Comparison of ENCODE assay signal across 8 mouse cellular contexts in the genomic region with DNA sequence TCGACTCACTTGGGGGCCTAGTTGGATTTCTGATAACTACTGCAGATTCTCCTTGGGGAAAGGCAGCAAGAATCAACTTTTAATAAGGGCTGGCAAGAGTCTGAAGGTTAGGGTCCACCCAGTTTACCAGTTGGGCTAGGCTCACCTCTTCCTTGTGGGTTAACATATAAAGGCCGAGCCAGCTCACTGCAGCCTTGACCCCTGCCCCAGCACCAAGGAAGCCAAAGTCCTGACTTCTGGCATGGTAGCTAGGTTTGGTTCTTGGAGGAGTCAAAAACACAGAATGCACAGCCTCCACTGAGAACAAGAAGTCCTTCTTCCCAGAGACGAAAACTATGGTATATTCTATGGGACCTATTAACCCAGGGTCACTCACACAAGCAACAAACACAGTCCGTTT. TPM values are rescaled to one million over a fixed set of nuclear protein-coding genes. Genes with fewer than 3 reads are reported as not detected.
DNase-seq lines count a peak whose midpoint lies in the region; ATAC-seq and TF ChIP-seq lines count a peak whose summit lies in the region.

No protein-coding gene starts in this region.

- peak overlapping the region in 1 of 2 experiments; percentile 53; a peak in 2 of 4 replicates for H3K27ac ChIP-seq in heart, embryonic 14.5 days (replicated peaks in 1 of 2; ENCODE audit: control insufficient read depth in 1 of 2, insufficient read depth in 1 of 2, low read depth in 2 of 2, low read length in 2 of 2)
- peak overlapping the region; percentile 18 for H3K27ac ChIP-seq in ES-Bruce4 (ENCODE audit: insufficient read depth, low read length)
- H3K27ac ChIP-seq in forebrain, embryonic 14.5 days (ENCODE audit: low read depth, low read length), result no peak overlapping the region
- peak overlapping the region; percentile 45; the same call in 1 of the 2 replicates for H3K27ac ChIP-seq in limb, embryonic 13.5 days

- no peak overlapping the region for H3K9ac ChIP-seq in heart, embryonic 14.5 days (ENCODE audit: low read length)
- H3K9ac ChIP-seq in ES-Bruce4 (ENCODE audit: low read depth, poor library complexity, severe bottlenecking), result peak overlapping the region; percentile 57
- peak overlapping the region; percentile 82 for H3K9ac ChIP-seq in forebrain, embryonic 14.5 days (ENCODE audit: low read length)
- H3K9ac ChIP-seq in limb, embryonic 13.5 days, result peak overlapping the region; percentile 86; the same call in 1 of the 2 replicates

- intact Hi-C loops in heart, postnatal 10 days (cut with DNase I), result no loop called here
- intact Hi-C loops in gastrocnemius, postnatal 14 days (cut with DNase I; ENCODE audit: low total_unique reads), result no loop called here

- no peak for DNase-seq in heart, postnatal 10 days
- DNase-seq in forebrain, embryonic 14.5 days (ENCODE audit: low spot score), result no peak
- no peak for DNase-seq in urinary bladder, postnatal 14 days (ENCODE audit: low spot score)
- no peak for DNase-seq in gastrocnemius, postnatal 14 days
- DNase-seq in adrenal gland, adult 18-20 months (ENCODE audit: low spot score in 2 of 2), result no peak

- H3K36me3 ChIP-seq in heart, embryonic 14.5 days (ENCODE audit: control insufficient read depth, insufficient read depth, low read length), result peaks cover 35% of the 10 kb centered on the region
- peaks cover 18% of the 10 kb centered on the region for H3K36me3 ChIP-seq in ES-Bruce4 (ENCODE audit: control insufficient read depth, insufficient read depth, low read length, poor library complexity, severe bottlenecking)
- H3K36me3 ChIP-seq in forebrain, embryonic 14.5 days (ENCODE audit: control insufficient read depth, insufficient read depth, low read length), result peaks cover 31% of the 10 kb centered on the region
- peaks cover 37% of the 10 kb centered on the region for H3K36me3 ChIP-seq in limb, embryonic 13.5 days

- H3K4me2 ChIP-seq in heart, embryonic 14.5 days (ENCODE audit: low read length), result peak overlapping the region; percentile 93
- peak overlapping the region; percentile 98 for H3K4me2 ChIP-seq in forebrain, embryonic 14.5 days (ENCODE audit: low read length)
- H3K4me2 ChIP-seq in limb, embryonic 13.5 days (replicated peaks), result peak overlapping the region; percentile 99

- H3K4me1 ChIP-seq in heart, embryonic 14.5 days (ENCODE audit: control insufficient read depth in 2 of 2, insufficient read depth in 2 of 2, low read length in 2 of 2), result peaks cover 7 to 17% of the 10 kb centered on the region in 2 experiments
- peaks cover 2% of the 10 kb centered on the region for H3K4me1 ChIP-seq in ES-Bruce4 (ENCODE audit: control insufficient read depth, insufficient read depth, low read length)
- peaks cover 6% of the 10 kb centered on the region for H3K4me1 ChIP-seq in forebrain, embryonic 14.5 days (ENCODE audit: control insufficient read depth, insufficient read depth, low read length)
- peaks cover 20% of the 10 kb centered on the region for H3K4me1 ChIP-seq in limb, embryonic 13.5 days

- no peak for TF ChIP-seq CTCF in ES-Bruce4 (IDR thresholded peaks at IDR 0.05; ENCODE audit: low read depth, low read length)

- H3K9me3 ChIP-seq in heart, embryonic 14.5 days (ENCODE audit: control insufficient read depth, low read length), result no peaks in the 10 kb centered on the region
- no peaks in the 10 kb centered on the region for H3K9me3 ChIP-seq in ES-Bruce4 (replicated peaks; ENCODE audit: control insufficient read depth, insufficient read depth, low read length, poor library complexity, severe bottlenecking)
- H3K9me3 ChIP-seq in forebrain, embryonic 14.5 days (replicated peaks; ENCODE audit: control insufficient read depth, low read length), result no peaks in the 10 kb centered on the region
- H3K9me3 ChIP-seq in limb, embryonic 13.5 days, result no peaks in the 10 kb centered on the region

- ATAC-seq in heart, embryonic 14.5 days (ENCODE audit: insufficient number of reproducible peaks, insufficient read depth, low FRiP score, low read depth), result no peak
- no peak for ATAC-seq in forebrain, embryonic 14.5 days
- no peak for ATAC-seq in limb, embryonic 13.5 days (ENCODE audit: low FRiP score, low read depth)

- no peak for TF ChIP-seq POLR2A in ES-Bruce4 (IDR thresholded peaks at IDR 0.05; ENCODE audit: insufficient read depth, low read length)

- H3K4me3 ChIP-seq in heart, embryonic 14.5 days (ENCODE audit: control insufficient read depth in 1 of 2, insufficient read depth in 1 of 2, low read depth in 1 of 2, low read length in 2 of 2), result no peak overlapping the region
- no peak overlapping the region for H3K4me3 ChIP-seq in ES-Bruce4 (ENCODE audit: low read depth, low read length)
- no peak overlapping the region for H3K4me3 ChIP-seq in forebrain, embryonic 14.5 days (ENCODE audit: low read depth, low read length)
- H3K4me3 ChIP-seq in limb, embryonic 13.5 days, result peak overlapping the region; percentile 67; the same call in 1 of the 2 replicates

- 64% methylated on average over 4 of the region's 4 CpGs for whole genome bisulfite sequencing in heart, embryonic 14.5 days
- 74% methylated on average over 4 of the region's 4 CpGs for WGBS in forebrain, embryonic 14.5 days
- WGBS in limb, embryonic 13.5 days, result 49% methylated on average over 4 of the region's 4 CpGs

- H3K27me3 ChIP-seq in heart, embryonic 14.5 days (ENCODE audit: control insufficient read depth, insufficient read depth, low read length), result no peaks in the 10 kb centered on the region
- H3K27me3 ChIP-seq in ES-Bruce4 (ENCODE audit: control insufficient read depth, insufficient read depth, low read length, poor library complexity, severe bottlenecking), result no peaks in the 10 kb centered on the region
- H3K27me3 ChIP-seq in forebrain, embryonic 14.5 days (replicated peaks; ENCODE audit: control insufficient read depth, insufficient read depth, low read length), result no peaks in the 10 kb centered on the region
- H3K27me3 ChIP-seq in limb, embryonic 13.5 days, result no peaks in the 10 kb centered on the region

- no peak for TF ChIP-seq EP300 in ES-Bruce4 (IDR thresholded peaks at IDR 0.05; ENCODE audit: insufficient read depth, low read depth, low read length)

RNA-seq across cellular contexts. Expression of a gene that starts 0.4 kb away (rescaled TPM):
- polyA plus RNA-seq in heart, embryonic 14.5 days (2014; fragmentation: Nextera tagmentation; extraction: Ambion mirVana), result 2.5 and 2.7 TPM in 2 replicates
- total RNA-seq in heart, postnatal 10 days (2021), result 1 to 10 TPM; 2.1 to 2.7 TPM
- polyA plus RNA-seq in ES-Bruce4 (2011; ENCODE audit: insufficient read depth, insufficient read length, low read depth, missing spikeins), result 5.5 and 6.0 TPM in 2 replicates
- 1.1 TPM in 2 replicates for polyA plus RNA-seq in forebrain, embryonic 14.5 days (2014; fragmentation: Nextera tagmentation; extraction: Ambion mirVana)
- polyA plus RNA-seq in limb, embryonic 13.5 days (2015; fragmentation: Nextera tagmentation; extraction: Ambion mirVana), result 9.3 and 10.5 TPM in 2 replicates
- total RNA-seq in gastrocnemius, postnatal 14 days (2021), result 1 to 10 TPM; 1.1 to 1.2 TPM
- 1 to 10 TPM; 2.8 to 2.9 TPM for total RNA-seq in adrenal gland, adult 18-20 months (2021)

RNA-seq across cellular contexts. Expression of a gene that starts 16.1 kb away (rescaled TPM):
- 31.8 and 33.9 TPM in 2 replicates for polyA plus RNA-seq in heart, embryonic 14.5 days (2014; fragmentation: Nextera tagmentation; extraction: Ambion mirVana)
- total RNA-seq in heart, postnatal 10 days (2021), result 10 to 100 TPM; 36.3 to 37.0 TPM
- polyA plus RNA-seq in ES-Bruce4 (2011; ENCODE audit: insufficient read depth, insufficient read length, low read depth, missing spikeins), result 13.6 and 15.9 TPM in 2 replicates
- polyA plus RNA-seq in forebrain, embryonic 14.5 days (2014; fragmentation: Nextera tagmentation; extraction: Ambion mirVana), result 13.4 and 14.2 TPM in 2 replicates
- 74.5 and 77.5 TPM in 2 replicates for polyA plus RNA-seq in limb, embryonic 13.5 days (2015; fragmentation: Nextera tagmentation; extraction: Ambion mirVana)
- 10 to 100 TPM; 16.2 to 16.6 TPM for total RNA-seq in gastrocnemius, postnatal 14 days (2021)
- 10 to 100 TPM; 13.3 to 13.8 TPM for total RNA-seq in adrenal gland, adult 18-20 months (2021)

RNA-seq across cellular contexts. Expression of a gene that starts 38.9 kb away (rescaled TPM):
- 132 and 148 TPM in 2 replicates for polyA plus RNA-seq in heart, embryonic 14.5 days (2014; fragmentation: Nextera tagmentation; extraction: Ambion mirVana)
- total RNA-seq in heart, postnatal 10 days (2021), result 100 to 1,000 TPM; 160 to 172 TPM
- polyA plus RNA-seq in ES-Bruce4 (2011; ENCODE audit: insufficient read depth, insufficient read length, low read depth, missing spikeins), result 456 and 495 TPM in 2 replicates
- 128 and 152 TPM in 2 replicates for polyA plus RNA-seq in forebrain, embryonic 14.5 days (2014; fragmentation: Nextera tagmentation; extraction: Ambion mirVana)
- polyA plus RNA-seq in limb, embryonic 13.5 days (2015; fragmentation: Nextera tagmentation; extraction: Ambion mirVana), result 251 and 256 TPM in 2 replicates
- total RNA-seq in gastrocnemius, postnatal 14 days (2021), result 10 to 100 TPM; 92.1 to 99.3 TPM
- 100 to 1,000 TPM; 142 to 182 TPM for total RNA-seq in adrenal gland, adult 18-20 months (2021)

RNA-seq across cellular contexts. Expression of a gene that starts 59.9 kb away (rescaled TPM):
- polyA plus RNA-seq in heart, embryonic 14.5 days (2014; fragmentation: Nextera tagmentation; extraction: Ambion mirVana), result 13.1 and 17.8 TPM in 2 replicates
- 10 to 100 TPM; 22.8 to 32.7 TPM for total RNA-seq in heart, postnatal 10 days (2021)
- 36.4 and 37.5 TPM in 2 replicates for polyA plus RNA-seq in ES-Bruce4 (2011; ENCODE audit: insufficient read depth, insufficient read length, low read depth, missing spikeins)
- polyA plus RNA-seq in forebrain, embryonic 14.5 days (2014; fragmentation: Nextera tagmentation; extraction: Ambion mirVana), result 22.2 and 25.1 TPM in 2 replicates
- 38.7 and 39.0 TPM in 2 replicates for polyA plus RNA-seq in limb, embryonic 13.5 days (2015; fragmentation: Nextera tagmentation; extraction: Ambion mirVana)
- 10 to 100 TPM; 25.1 to 41.9 TPM for total RNA-seq in gastrocnemius, postnatal 14 days (2021)
- total RNA-seq in adrenal gland, adult 18-20 months (2021), result 10 to 100 TPM; 63.0 to 77.6 TPM
